Mouse (Mus musculus): Measurements from ENCODE around the gene Dao. TPM values are rescaled to one million over a fixed set of nuclear protein-coding genes. Genes with fewer than 3 reads are reported as not detected.
A peak's percentile ranks its signal among the peaks of the same experiment; 100 is the strongest.

The Dao gene
- polyA plus RNA-seq, 1 experiment from 2014 or later, result not detected

- WGBS, result 96% methylated on average over 7 of the region's 7 CpGs
- Histone ChIP-seq H3K9ac (replicated peaks; ENCODE audit: low read depth, low read length) (no peak overlapping the region), H3K4me3 (ENCODE audit: low read depth, low read length) (no peak overlapping the region), H3K27ac (ENCODE audit: low read depth, low read length) (no peak overlapping the region), H3K4me2 (ENCODE audit: low read depth, low read length) (no peak overlapping the region), H3K9me3 (ENCODE audit: control insufficient read depth, low read length) (no peaks in the 10 kb centered on the region), H3K27me3 (ENCODE audit: control insufficient read depth, insufficient read depth, low read length) (no peaks in the 10 kb centered on the region), H3K4me1 (ENCODE audit: control insufficient read depth, insufficient read depth, low read length) (no peaks in the 10 kb centered on the region), H3K36me3 (ENCODE audit: control insufficient read depth, insufficient read depth, low read length) (peaks cover 15% of the 10 kb centered on the region)
- no peak for ATAC-seq (ENCODE audit: low read depth)
Observed at GRCm38 (mm10) chr5:113965659-113966185, 37.8 kb upstream of the Dao start.

GRCm38 (mm10) chr5:113966452-113967150 is 36.9 kb upstream of the Dao start:
- peaks cover 15% of the 10 kb centered on the region for H3K36me3 ChIP-seq (ENCODE audit: control insufficient read depth, insufficient read depth, low read length)
- 94% methylated on average over 13 of the region's 13 CpGs for WGBS
- no peak overlapping the region for H3K27ac ChIP-seq (ENCODE audit: low read depth, low read length)
- no peaks in the 10 kb centered on the region for H3K4me1 ChIP-seq (ENCODE audit: control insufficient read depth, insufficient read depth, low read length)
- H3K9ac ChIP-seq (replicated peaks; ENCODE audit: low read depth, low read length), result no peak overlapping the region
- no peak for ATAC-seq (ENCODE audit: low read depth)
- H3K4me2 ChIP-seq (ENCODE audit: low read depth, low read length), result no peak overlapping the region
- no peak overlapping the region for H3K4me3 ChIP-seq (ENCODE audit: low read depth, low read length)
- H3K27me3 ChIP-seq (ENCODE audit: control insufficient read depth, insufficient read depth, low read length), result no peaks in the 10 kb centered on the region
- H3K9me3 ChIP-seq (ENCODE audit: control insufficient read depth, low read length), result no peaks in the 10 kb centered on the region

DNA sequence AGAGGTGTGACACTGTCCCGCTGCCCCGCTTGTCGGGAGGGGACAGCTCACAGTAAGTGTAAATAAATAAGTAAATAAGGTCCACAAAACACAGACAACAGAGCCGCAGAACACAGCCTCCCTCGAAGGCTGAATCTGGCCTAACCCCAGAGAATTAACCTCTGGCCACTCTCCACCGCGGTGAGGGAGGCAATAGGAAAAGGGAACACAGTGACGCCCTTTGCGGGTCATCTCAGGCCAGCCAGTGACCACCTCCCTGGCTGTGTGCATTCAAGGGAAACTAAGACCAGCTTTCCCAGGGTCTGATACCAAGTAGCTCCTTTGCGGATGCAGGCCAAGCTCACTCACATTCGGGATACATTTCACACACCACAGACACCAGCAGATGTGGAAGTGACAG is 35.1 kb upstream of the Dao start:
- Histone ChIP-seq H3K4me3 (ENCODE audit: low read depth, low read length) (no peak overlapping the region), H3K4me2 (ENCODE audit: low read depth, low read length) (no peak overlapping the region), H3K27ac (ENCODE audit: low read depth, low read length) (no peak overlapping the region), H3K4me1 (ENCODE audit: control insufficient read depth, insufficient read depth, low read length) (0 out of 2 replicates have a peak, but pooled peaks cover 6% of the 10 kb centered on the region), H3K9ac (replicated peaks; ENCODE audit: low read depth, low read length) (no peak overlapping the region), H3K9me3 (ENCODE audit: control insufficient read depth, low read length) (no peaks in the 10 kb centered on the region), H3K36me3 (ENCODE audit: control insufficient read depth, insufficient read depth, low read length) (peaks cover 15% of the 10 kb centered on the region), H3K27me3 (ENCODE audit: control insufficient read depth, insufficient read depth, low read length) (no peaks in the 10 kb centered on the region)
- WGBS, result 82% methylated on average over 11 of the region's 11 CpGs
- no peak for ATAC-seq (ENCODE audit: low read depth)

- no peaks in the 10 kb centered on the region for H3K9me3 ChIP-seq (ENCODE audit: control insufficient read depth, low read length)
- peaks cover 9% of the 10 kb centered on the region; the same call in 1 of the 2 replicates for H3K36me3 ChIP-seq (ENCODE audit: control insufficient read depth, insufficient read depth, low read length)
- ATAC-seq (ENCODE audit: low read depth), result no peak
- H3K4me2 ChIP-seq (ENCODE audit: low read depth, low read length), result no peak overlapping the region
- no peak overlapping the region for H3K27ac ChIP-seq (ENCODE audit: low read depth, low read length)
- H3K4me1 ChIP-seq (ENCODE audit: control insufficient read depth, insufficient read depth, low read length), result peaks cover 17% of the 10 kb centered on the region; the same call in 1 of the 2 replicates
- no peak overlapping the region for H3K4me3 ChIP-seq (ENCODE audit: low read depth, low read length)
- H3K9ac ChIP-seq (replicated peaks; ENCODE audit: low read depth, low read length), result no peak overlapping the region
- 83% methylated on average over 10 of the region's 10 CpGs for WGBS
- H3K27me3 ChIP-seq (ENCODE audit: control insufficient read depth, insufficient read depth, low read length), result no peaks in the 10 kb centered on the region
Observed at GRCm38 (mm10) chr5:113971434-113971960, 32.0 kb upstream of the Dao start.

- Histone ChIP-seq H3K4me2 (ENCODE audit: low read depth, low read length) (peak overlapping the region; percentile 14; the same call in 1 of the 2 replicates), H3K4me3 (ENCODE audit: low read depth, low read length) (no peak overlapping the region), H3K9ac (replicated peaks; ENCODE audit: low read depth, low read length) (no peak overlapping the region), H3K36me3 (ENCODE audit: control insufficient read depth, insufficient read depth, low read length) (0 out of 2 replicates have a peak, but pooled peaks cover 9% of the 10 kb centered on the region), H3K9me3 (ENCODE audit: control insufficient read depth, low read length) (no peaks in the 10 kb centered on the region), H3K4me1 (ENCODE audit: control insufficient read depth, insufficient read depth, low read length) (peaks cover 17% of the 10 kb centered on the region; the same call in 1 of the 2 replicates), H3K27ac (ENCODE audit: low read depth, low read length) (no peak overlapping the region), H3K27me3 (ENCODE audit: control insufficient read depth, insufficient read depth, low read length) (no peaks in the 10 kb centered on the region)
- peak; percentile 38; the same call in 1 of the 2 replicates for ATAC-seq (ENCODE audit: low read depth)
- WGBS, result 14% methylated on average over 18 of the region's 18 CpGs
Observed at GRCm38 (mm10) chr5:113972589-113973515, 30.7 kb upstream of the Dao start.

- Histone ChIP-seq H3K27ac (ENCODE audit: low read depth, low read length) (no peak overlapping the region), H3K36me3 (ENCODE audit: control insufficient read depth, insufficient read depth, low read length) (0 out of 2 replicates have a peak, but pooled peaks cover 4% of the 10 kb centered on the region), H3K27me3 (ENCODE audit: control insufficient read depth, insufficient read depth, low read length) (no peaks in the 10 kb centered on the region), H3K9ac (replicated peaks; ENCODE audit: low read depth, low read length) (no peak overlapping the region), H3K4me1 (ENCODE audit: control insufficient read depth, insufficient read depth, low read length) (peaks cover 17% of the 10 kb centered on the region; the same call in 1 of the 2 replicates), H3K9me3 (ENCODE audit: control insufficient read depth, low read length) (no peaks in the 10 kb centered on the region), H3K4me2 (ENCODE audit: low read depth, low read length) (no peak overlapping the region), H3K4me3 (ENCODE audit: low read depth, low read length) (no peak overlapping the region)
- no peak for ATAC-seq (ENCODE audit: low read depth)
- 91% methylated on average over 8 of the region's 8 CpGs for WGBS
Observed at GRCm38 (mm10) chr5:113973790-113974189, 29.7 kb upstream of the Dao start.

DNA sequence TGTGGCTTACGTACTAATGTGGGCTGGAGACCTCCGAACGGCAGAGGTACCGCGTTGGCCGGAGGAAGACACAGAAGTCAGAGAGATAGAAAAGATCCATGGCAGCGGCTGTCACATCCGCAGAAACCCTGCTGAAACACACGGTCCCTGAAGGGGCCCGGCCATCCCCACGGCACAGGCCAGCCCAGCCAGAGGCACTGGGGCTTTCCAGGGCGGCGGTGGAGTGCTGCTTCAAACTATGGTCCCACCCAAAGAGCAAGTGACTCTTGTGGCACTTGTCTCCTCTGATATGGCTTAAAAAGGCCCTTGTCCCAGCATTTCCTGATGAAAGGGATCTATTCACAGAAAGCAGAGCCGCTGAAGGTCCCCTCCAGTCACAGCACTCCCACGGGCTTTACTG is 28.9 kb upstream of the Dao start:
- ATAC-seq (ENCODE audit: low read depth), result no peak
- no peaks in the 10 kb centered on the region for H3K36me3 ChIP-seq (ENCODE audit: control insufficient read depth, insufficient read depth, low read length)
- no peaks in the 10 kb centered on the region for H3K9me3 ChIP-seq (ENCODE audit: control insufficient read depth, low read length)
- H3K4me1 ChIP-seq (ENCODE audit: control insufficient read depth, insufficient read depth, low read length), result peaks cover 17% of the 10 kb centered on the region; the same call in 1 of the 2 replicates
- no peak overlapping the region for H3K4me2 ChIP-seq (ENCODE audit: low read depth, low read length)
- H3K27me3 ChIP-seq (ENCODE audit: control insufficient read depth, insufficient read depth, low read length), result no peaks in the 10 kb centered on the region
- no peak overlapping the region for H3K9ac ChIP-seq (replicated peaks; ENCODE audit: low read depth, low read length)
- no peak overlapping the region for H3K4me3 ChIP-seq (ENCODE audit: low read depth, low read length)
- H3K27ac ChIP-seq (ENCODE audit: low read depth, low read length), result no peak overlapping the region
- 59% methylated on average over 15 of the region's 15 CpGs for WGBS

DNA sequence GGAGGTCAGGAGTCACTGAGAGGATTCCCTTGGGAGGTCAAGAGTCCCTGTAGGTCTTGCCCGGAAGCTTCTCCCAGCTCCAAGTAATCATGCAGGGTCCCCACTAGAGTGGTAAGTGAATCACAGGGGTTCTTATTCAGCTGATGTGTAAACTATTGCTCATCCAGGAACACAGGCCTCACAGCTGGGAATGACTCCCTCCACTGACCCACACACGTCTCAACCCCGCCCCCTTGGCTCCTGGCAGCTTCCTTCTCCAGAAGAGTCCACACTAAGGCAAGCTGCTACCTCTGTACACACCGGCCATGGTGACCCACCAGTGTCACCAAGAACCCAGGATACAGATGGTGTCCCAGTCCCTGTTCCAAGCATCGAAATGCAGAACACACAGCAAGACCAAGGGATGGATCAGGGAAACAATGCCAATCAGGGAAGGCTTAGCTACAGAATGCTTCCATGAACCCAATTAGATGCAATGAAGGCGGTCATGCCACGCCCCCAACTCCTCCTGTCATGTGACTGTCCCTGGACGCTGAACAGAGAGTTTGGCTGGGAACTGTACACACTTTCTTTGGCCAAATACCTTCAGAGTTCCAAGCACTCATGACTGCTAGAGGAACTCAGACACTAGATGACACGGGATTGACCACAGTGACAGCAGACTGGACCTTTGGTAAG is 27.8 kb upstream of the Dao start:
- Histone ChIP-seq H3K9me3 (ENCODE audit: control insufficient read depth, low read length) (no peaks in the 10 kb centered on the region), H3K27ac (ENCODE audit: low read depth, low read length) (no peak overlapping the region), H3K27me3 (ENCODE audit: control insufficient read depth, insufficient read depth, low read length) (no peaks in the 10 kb centered on the region), H3K4me1 (ENCODE audit: control insufficient read depth, insufficient read depth, low read length) (peaks cover 17% of the 10 kb centered on the region; the same call in 1 of the 2 replicates), H3K36me3 (ENCODE audit: control insufficient read depth, insufficient read depth, low read length) (no peaks in the 10 kb centered on the region), H3K9ac (replicated peaks; ENCODE audit: low read depth, low read length) (no peak overlapping the region), H3K4me2 (ENCODE audit: low read depth, low read length) (no peak overlapping the region), H3K4me3 (ENCODE audit: low read depth, low read length) (no peak overlapping the region)
- ATAC-seq (ENCODE audit: low read depth), result no peak
- 66% methylated on average over 9 of the region's 9 CpGs for WGBS
